Mouse (Mus musculus) olfactory bulb, adult 2 months (tissue): ENCODE measurements around the gene Gramd1a. TPM values are rescaled to one million over a fixed set of nuclear protein-coding genes. Genes with fewer than 3 reads are reported as not detected.
A peak's percentile ranks its signal among the peaks of the same experiment; 100 is the strongest.

Experiments
- H3K27ac ChIP-seq: fragments of 200-500 bp; 2 replicates; pipeline ENCODE4 v1.5.1; 2012; ENCODE audit warnings: low read depth, low read length; ENCODE audit not compliant: insufficient read depth
- H3K4me1 ChIP-seq: fragments of 200-500 bp; 2 replicates; pipeline ENCODE4 v1.6.1; 2012; ENCODE audit warnings: low read length; ENCODE audit not compliant: control insufficient read depth, insufficient read depth
- H3K4me3 ChIP-seq: fragments of 200-500 bp; 2 replicates; pipeline ENCODE4 v1.5.1; 2012; ENCODE audit warnings: mild to moderate bottlenecking, low read depth, low read length, moderate library complexity; ENCODE audit not compliant: insufficient read depth
- CTCF ChIP-seq: fragments of 200-500 bp; IDR thresholded peaks from 2 replicates; pipeline ENCODE4 v1.5.1; 2012; ENCODE audit warnings: low read depth, mild to moderate bottlenecking, low read length, moderate library complexity; ENCODE audit not compliant: insufficient read depth
- POLR2A ChIP-seq: fragments of 200-500 bp; IDR thresholded peaks from 2 replicates; pipeline ENCODE4 v1.6.1; 2012; ENCODE audit warnings: mild to moderate bottlenecking, low read depth, low read length, moderate library complexity; ENCODE audit not compliant: insufficient read depth
- WGBS: fragments of 180-500 bp; shearing (Covaris S2); methylation state at CpG from one replicate; pipeline ENCODE4 v1.1.7; 2018; 5-methylcytosine and 5-hydroxymethylcytosine counted together
- polyA plus RNA-seq: library from polyadenylated mRNA; stranded (reverse); fragments of >200 nt; gene quantifications from 2 replicates; pipeline ENCODE4 v1.2.4, GENCODE M21; 2012; ENCODE audit warnings: low replicate concordance; ENCODE audit not compliant: missing spikeins, insufficient read depth, insufficient read length

Gene Gramd1a
- not detected in 2 replicates for polyA plus RNA-seq

DNA sequence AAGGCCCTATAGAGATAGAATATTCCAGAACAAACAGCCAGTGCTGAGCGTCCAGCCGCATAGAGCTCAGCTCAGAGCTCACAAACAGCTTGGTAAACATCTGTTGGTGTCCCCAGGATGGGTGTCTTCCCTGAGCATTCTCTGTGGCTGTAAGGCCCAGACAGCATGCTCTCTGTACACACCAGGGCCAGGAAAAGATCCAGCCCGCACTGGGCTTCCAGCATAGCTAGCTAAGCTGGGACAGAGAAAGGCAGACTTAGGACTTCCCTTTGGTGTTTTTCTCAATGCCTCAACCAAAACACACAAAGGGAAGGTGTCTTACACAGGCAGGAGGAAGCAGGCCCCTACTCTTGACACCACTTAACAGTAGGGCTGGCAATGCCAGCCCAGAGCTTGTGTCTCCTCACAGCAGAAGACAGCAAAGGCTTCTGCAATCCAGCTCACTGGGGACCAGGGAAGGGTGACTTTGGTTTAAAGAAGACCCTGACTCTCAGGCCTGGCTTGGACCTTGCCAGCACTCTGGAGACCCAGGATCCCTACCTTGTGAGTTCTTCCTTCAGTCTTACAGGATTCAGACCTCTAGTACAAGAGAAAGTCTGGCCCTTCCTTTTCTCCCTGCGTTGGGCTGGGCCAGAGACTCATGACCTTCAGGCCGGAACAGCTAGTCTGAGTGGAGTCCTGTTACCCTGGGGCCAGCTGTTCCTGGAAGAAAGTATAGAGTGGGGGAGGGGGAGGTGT lies at the start of gene Gramd1a:
TSS of gene Gramd1a (minus strand) at position 601 of the 738 bp plus-strand sequence.
- H3K27ac ChIP-seq = no peak within 1 kb of the TSS
- H3K4me1 ChIP-seq = peaks cover 9% of the 10 kb centered on the region
- no peak within 1 kb of the TSS for H3K4me3 ChIP-seq
- 86% methylated on average over 5 of the region's 5 CpGs for WGBS
- TF ChIP-seq POLR2A (no peak), CTCF (no peak)

DNA sequence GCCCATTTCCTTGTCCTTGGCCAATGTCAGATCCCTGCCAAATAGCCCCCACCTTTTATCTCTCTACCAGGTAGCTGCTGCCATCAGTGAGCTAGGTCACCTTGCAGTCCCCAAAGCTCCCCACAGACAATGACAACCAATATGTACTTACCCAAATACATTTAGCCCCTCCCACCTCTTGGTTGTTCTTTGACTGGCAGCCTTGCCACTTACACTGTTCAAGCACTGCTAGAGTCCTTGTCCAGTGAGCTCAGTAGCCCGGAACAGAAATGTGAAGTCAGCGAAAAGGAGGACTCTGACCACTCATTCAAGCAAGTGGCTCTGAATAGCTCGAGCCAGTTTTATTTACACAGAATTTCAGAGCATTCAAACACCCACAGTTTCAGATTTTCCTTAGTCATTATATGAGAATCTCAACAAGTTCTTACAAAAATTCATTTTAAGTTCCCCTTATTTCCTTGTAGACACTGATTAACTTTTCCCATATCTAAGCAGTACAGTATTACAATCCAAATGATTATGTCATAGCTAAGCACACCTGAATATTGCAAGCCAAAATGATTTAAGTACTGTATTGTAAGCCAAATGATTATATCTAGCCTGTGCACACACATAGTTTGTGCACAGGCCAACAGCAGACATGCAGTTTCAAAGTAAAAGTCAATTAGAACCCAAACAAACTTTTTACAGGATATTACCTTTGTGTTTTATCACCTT lies 40.1 kb upstream of the Gramd1a start:
- TF ChIP-seq POLR2A = no peak
- H3K4me3 ChIP-seq = no peak overlapping the region
- WGBS = 72% methylated on average over 3 of the region's 3 CpGs
- no peaks in the 10 kb centered on the region for H3K4me1 ChIP-seq
- H3K27ac ChIP-seq = no peak overlapping the region

DNA sequence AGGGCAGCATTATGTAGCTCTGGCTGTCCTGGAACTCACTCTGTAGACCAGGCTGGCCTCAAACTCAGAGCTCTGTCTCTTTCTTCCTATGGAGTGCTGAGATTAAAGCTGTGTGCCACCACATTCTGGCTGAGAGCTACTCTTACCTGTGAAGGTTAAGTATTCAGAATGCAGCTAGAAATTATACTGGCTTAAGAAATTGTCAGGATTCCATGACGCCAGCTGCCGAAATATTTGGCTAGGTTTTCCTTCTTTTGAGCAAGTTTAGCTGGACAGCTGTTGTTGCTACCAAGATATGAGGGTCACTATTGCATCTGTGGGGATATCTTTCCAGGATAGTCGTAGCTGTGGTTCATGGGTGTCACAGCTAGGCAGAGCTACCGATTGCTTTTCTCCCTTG lies 29.0 kb upstream of the Gramd1a start:
- Histone ChIP-seq H3K4me1 (no peaks in the 10 kb centered on the region), H3K4me3 (no peak overlapping the region), H3K27ac (no peak overlapping the region)
- 88% methylated on average over 4 of the region's 4 CpGs for WGBS
- no peak for TF ChIP-seq CTCF
- TF ChIP-seq POLR2A = no peak

DNA sequence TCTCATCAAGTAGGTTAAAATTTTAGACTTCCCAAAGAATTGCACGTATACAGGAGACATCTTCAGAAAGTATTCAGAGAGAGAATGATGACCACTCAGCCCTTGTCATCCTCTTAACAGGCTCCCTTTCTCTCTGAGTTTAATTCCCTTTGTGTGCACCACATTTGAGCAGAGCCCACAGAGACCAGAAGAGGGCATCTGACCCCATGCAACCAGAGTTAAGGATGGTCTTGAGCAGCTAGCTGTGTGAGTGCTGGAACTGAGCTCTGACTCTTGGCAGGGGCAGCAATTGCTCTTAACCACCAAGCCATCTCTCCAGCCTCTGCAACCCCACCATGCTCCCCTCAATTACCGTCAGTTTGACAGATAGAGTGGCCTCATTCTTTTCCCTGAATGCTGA lies 27.2 kb upstream of the Gramd1a start:
- no peaks in the 10 kb centered on the region for H3K4me1 ChIP-seq
- TF ChIP-seq POLR2A = no peak
- TF ChIP-seq CTCF = no peak
- no peak overlapping the region for H3K4me3 ChIP-seq
- H3K27ac ChIP-seq = no peak overlapping the region
- 52% methylated on average over 2 of the region's 2 CpGs for whole genome bisulfite sequencing

DNA sequence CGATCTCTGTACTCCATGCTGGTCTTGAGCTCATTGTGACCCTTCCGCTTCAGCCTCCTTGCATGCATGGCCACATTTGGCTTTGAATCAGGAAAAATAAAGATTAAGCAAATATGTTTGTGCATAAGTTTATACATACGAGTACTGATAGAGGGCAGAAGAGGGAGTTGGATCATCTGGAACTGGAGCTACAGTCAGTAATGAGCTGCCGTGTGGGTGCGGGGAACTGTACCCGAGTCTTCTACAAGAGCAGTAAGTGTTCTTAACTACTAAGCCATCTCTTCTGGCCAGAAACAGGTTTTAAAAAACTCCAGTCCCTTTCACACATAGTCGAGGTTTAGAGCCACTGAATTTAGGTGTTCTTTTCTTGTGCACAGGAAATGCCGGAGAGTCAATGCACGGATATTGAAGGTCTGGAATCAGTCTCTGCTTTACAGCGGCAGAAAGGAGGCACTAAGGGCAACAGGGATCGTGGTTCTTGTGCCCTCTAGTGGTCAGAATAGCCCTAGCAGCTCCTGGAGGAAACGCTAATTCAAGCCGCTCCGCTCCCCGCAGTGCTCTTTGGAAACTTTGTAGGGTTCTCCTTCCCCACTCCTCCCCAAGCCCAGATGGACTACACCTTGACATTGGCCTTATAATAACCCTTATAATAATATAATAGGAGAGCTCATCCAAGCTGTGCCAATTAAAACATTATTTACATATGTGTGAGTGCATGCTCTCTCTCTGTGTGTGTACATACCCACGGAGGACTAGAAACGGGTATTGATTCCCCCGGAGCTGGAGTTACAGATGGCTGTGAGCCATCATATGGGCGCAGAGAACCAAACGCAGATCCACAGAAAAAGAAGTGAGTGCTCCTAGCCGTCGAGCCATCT lies 21.4 kb upstream of the Gramd1a start:
- Histone ChIP-seq H3K27ac (peak overlapping the region; percentile 28; the same call in 1 of the 2 replicates), H3K4me1 (no peaks in the 10 kb centered on the region), H3K4me3 (no peak overlapping the region)
- TF ChIP-seq POLR2A = no peak
- peak; percentile 53 for TF ChIP-seq CTCF
- 14% methylated on average over 22 of the region's 22 CpGs for WGBS

DNA sequence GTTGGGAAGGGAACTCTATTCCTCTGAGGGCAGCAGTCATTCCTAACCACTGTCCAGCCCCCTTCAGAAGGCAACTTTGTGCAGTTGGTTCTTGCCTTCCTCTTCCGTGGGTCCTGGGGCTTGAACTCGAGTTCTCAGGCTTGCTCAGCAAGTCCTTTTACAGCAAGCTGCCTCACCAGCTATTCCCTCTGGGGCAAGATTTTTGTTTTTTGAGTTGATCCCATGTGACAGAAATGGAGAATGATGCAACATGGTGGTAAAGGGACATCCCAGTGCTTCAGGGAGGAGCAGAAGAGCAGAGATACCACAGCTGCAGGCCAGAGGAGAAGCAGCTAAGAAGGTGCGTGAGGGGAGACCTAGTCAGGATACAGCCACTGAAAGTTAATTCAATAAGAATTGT lies 19.4 kb upstream of the Gramd1a start:
- 90% methylated on average over 3 of the region's 3 CpGs for WGBS
- Histone ChIP-seq H3K27ac (no peak overlapping the region), H3K4me1 (no peaks in the 10 kb centered on the region), H3K4me3 (no peak overlapping the region)
- TF ChIP-seq POLR2A (no peak), CTCF (no peak)

DNA sequence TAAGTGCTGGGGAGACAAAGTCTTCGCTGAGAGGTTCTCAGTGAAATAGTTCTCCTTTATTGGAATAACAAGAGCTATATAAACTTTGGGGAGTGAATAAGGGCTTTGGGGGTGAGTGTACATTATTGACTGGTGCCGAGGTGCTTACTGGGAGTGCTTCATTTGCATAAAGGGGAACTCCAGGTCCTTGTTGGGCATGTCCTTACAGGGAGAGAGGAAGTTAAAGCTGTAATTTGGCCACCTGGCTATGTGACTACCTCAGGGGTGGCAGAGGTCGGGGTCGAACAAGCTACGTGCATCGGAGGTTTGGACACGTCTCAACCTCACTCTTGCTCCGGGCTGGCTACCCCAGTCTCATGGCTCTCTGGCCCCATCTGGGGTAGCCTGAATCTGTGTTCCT lies 18.8 kb upstream of the Gramd1a start:
- 73% methylated on average over 8 of the region's 8 CpGs for WGBS
- H3K4me3 ChIP-seq = no peak overlapping the region

DNA sequence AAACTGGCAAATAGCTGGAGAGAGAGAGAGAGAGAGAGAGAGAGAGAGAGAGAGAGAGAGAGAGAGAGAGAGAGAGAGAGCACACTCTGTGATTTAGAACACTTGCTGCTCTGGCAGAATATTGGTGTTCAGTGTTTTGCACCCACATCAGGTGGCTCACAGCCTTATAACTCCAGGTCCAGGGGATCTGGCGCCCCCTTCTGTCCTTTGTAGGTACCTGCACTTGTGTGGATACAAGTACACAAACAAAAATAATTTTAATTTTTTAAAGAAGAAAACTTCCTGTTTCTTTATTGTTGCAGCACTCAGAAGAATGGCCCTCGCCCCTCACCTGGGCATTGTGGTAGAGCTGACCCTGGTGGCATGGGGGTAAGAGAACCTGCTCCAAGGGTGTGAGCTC lies 16.5 kb upstream of the Gramd1a start:
- no peak overlapping the region for H3K27ac ChIP-seq
- no peaks in the 10 kb centered on the region for H3K4me1 ChIP-seq
- no peak overlapping the region for H3K4me3 ChIP-seq
- WGBS = 27% methylated on average over 2 of the region's 2 CpGs
- no peak for TF ChIP-seq CTCF
- TF ChIP-seq POLR2A = no peak

More for the DNA sequence above, 18.8 kb upstream of the Gramd1a start:
- TF ChIP-seq POLR2A (no peak), CTCF (no peak)
- Histone ChIP-seq H3K27ac (no peak overlapping the region), H3K4me1 (no peaks in the 10 kb centered on the region)
